Mouse (Mus musculus) heart, adult 11 months (tissue): ENCODE results near the gene Magt1.
A peak's percentile ranks its signal among the peaks of the same experiment; 100 is the strongest.
"Not testable (repeated sequence)": the region's sequence is repeated elsewhere in the genome, so short reads cannot be mapped to it uniquely, and the experiment has no call there.

ENCODE experiments used
- DNase-seq: peaks from one replicate; pipeline ENCODE4 v3.0.0; 2022

The Magt1 gene

DNA sequence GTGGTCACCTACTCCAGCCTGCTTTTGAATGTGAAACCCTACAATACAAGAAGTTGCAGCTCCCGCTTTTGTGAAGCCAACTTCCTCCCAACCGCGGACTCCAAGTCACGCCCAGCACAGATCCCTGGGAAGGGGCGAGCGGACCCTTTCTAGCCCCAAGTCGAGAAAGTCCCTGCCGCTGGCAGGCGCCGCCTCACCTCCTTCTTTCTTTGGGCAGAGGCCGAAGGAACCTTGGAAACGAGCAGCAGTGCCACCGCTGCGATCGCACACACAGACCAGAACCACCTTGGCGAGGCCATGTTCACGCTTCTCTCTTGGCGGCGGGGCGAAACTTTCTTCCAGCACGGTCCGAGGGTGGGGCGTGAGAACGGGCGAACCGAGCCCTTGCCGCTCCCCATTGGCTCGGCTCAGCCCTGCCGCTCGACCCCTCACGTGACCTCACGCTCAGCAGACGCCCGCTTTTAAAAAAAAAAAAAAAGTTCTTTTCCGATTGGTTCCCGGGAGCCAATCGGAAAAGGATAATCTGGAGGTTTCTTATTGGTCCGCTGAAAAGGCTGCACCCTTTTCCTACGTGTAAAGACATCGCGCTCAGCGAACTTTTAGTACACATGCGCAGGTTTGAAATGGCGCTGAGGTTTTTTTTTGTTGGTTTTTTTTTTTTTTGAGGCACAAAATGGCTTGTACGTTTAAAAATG lies at the start of gene Magt1:
Gene Magt1, minus strand, starts transcription at position 442 of the 695 bp plus-strand sequence.
- DNase-seq: peak; percentile 99

DNA sequence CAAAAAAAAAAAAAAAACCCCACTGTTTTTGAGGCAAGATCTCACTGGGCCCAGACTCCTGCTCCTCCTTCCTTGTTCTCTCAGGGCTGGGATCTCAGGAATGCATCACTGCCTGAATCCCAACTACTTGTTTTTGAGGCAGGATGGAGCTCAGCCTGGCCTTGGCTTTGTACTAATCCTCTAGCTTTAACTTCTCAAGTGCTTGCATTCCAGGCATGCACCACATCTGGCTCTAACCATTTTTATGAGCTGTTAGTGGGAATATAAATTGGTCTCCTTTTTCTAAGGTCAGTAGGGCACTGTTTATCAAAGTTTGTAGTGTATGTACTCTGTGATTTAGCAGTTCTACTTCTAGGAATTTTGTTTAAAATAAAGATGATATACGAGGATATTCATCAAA lies 36.5 kb upstream of the Magt1 start:
- DNase-seq: no peak

DNA sequence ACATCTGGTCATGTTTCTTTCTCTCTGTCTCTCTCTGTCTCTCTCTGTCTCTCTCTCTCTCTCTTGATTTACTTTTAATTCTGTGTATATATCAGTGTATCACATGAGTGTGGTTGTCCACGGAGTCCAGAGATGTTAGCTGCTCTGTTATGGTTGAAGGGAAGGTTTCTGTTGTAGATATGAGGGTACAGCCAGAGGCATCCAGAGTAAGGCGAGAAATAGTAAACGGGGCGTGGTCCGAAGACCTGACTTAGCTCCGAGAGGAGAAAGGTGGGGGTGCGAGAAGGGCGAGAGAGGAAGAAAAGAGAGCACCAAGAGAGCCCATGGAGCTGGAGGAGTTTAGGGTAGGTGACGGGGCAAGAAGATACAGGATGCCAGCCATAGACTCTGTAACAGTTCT lies 34.2 kb upstream of the Magt1 start:
- DNase-seq: no peak

DNA sequence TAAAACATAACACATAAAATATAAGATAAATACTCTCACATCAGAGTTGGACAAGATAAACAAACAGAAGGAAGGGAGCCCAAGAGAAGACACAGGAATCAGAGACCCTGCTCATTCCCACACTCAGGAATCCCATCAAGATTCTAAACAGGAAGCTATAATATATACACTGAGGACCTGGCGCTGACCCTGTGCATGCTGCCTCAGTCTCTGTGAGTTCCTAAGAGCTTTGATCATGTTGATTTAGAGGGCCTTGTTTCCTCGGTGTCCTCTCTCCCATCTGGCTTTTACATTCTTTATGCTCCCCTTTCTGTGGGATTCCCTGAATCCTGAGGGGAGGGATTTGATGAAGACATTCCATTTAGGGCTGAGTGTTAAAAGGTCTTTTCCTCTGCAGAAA lies 33.7 kb upstream of the Magt1 start:
- DNase-seq: no peak

DNA sequence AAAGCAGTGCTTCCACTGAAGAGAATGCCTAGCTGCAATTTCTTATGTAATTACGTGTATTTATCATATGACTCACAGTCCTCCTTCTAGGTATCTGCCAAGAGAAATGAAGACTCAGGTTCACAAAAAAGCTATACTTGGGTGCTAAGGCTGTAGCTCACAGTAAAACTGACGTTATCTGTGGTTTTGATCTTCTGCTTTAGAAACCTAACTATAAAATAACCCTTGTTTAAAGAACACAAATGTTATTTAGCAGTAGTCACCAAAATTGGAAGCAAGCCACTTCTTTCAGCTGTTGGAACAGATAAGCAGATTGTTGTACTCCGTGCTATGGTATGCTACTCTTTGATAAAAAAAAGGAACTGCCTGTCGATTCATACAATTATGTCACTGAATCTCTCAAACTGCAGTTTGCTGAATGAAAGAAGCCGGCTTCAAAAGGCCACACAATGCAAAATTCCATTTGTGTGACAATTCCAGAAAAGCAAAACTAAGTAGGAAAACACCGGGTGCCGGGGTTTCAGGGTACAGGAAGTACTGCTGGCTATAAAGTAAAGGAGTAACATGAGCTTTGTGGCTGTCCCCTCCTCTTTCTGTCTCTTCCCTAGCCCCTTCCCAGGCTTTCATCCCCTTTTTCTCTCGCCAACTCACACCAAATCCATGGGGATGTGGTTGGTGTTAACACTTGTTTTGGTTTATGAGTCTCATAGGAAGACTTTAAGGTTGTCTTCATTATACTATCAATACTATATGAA lies 32.3 kb upstream of the Magt1 start:
- peak; percentile 85 for DNase-seq

DNA sequence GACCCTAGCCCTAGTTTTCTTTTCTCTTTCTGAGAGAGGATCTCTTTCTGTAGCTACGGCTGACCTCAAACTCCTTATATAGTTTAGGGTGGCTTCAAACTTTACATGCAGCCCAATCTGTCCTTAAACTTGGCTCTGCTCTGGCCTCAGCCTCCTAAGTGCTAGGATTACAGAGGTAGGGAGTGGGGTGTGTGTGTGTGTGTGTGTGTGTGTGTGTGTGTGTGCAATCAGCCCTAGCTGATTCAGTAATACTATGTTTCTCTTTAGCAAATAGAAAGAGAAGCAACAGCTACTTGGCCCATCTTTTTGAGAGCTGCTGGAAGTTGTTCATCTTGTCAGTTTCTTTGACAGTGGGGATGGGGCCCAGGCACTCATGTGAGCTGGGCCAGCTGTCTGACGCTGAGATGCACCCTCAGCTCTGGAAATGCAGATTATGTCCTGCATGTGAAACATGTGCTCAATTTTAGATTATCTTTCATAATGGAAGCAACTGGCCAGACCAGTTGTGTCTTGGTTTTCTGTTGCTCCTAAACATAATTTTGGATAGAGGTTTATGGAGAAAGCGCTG lies 25.6 kb upstream of the Magt1 start:
- DNase-seq: no peak

DNA sequence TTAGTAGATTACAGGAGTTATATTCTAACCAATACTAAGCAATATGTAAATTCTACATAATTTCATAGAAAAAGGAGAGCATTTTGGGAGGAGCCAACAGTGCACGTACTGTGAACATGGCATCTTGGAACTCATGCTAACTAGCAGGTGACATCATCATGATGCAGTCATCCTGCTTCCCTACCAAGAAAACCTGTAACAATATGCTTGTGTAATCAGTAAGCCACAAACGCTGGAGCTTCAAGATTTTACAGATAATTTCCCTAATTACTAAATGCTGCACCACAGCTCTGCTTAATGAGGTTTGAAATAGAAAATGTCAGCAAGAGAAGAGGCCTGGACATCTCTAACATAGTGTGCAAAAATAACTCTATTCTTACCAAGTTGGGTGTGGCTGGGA lies 24.0 kb upstream of the Magt1 start:
- no peak for DNase-seq

DNA sequence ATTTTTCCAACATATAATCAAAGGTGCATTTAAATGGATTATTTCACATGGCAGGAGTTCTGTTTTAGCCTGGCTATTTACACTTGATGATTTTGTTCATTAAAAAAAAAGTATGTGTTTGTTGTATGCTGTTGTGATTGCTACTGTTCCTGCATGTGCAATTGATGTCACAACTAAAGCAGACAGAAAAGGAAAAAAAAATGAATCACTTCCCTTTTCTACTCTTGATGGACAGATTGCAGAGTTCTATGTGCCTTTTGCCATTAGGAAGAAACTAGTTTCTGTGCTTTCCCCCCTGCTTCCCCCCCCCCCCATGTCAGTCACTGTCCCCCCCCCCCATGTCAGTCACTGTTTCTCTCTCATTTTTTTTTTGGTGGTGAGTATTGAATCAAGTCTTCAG lies 19.4 kb upstream of the Magt1 start:
- DNase-seq: no peak

DNA sequence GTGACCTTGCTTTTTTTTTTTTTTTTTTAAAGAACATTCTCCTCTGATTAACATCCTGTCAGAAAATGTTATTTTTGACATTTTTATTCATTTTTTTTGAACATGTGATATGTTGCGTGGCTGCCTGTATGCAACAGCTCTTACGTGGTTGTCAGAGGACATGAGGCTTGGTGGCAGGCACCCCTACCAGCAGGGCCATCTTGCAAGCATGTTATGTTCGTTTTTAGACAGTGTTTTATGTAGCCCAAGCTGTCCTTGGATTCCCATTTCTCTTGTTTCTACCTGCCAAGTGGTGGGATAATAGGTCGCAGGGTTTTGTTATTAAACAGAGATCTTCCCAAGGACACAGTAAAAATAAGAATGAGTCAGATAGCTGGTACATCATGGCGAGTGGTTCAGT lies 18.5 kb upstream of the Magt1 start:
- DNase-seq: no peak

DNA sequence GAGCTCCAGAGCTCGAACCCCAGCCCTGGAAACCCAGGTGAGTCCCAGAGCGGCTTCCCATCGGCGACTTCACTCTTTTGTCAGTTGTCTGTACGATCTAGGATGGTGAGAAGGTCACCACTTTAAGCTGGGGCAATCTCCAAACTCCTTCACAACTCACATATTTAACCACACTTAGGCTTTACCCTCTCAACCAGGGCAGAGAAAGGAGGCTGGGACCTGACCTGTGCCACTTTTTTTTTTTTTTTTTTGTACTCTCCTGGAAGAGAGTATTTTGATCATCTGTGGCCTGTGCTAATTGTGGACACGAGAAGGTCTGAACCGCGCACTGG lies 15.6 kb upstream of the Magt1 start:
- no peak for DNase-seq

DNA sequence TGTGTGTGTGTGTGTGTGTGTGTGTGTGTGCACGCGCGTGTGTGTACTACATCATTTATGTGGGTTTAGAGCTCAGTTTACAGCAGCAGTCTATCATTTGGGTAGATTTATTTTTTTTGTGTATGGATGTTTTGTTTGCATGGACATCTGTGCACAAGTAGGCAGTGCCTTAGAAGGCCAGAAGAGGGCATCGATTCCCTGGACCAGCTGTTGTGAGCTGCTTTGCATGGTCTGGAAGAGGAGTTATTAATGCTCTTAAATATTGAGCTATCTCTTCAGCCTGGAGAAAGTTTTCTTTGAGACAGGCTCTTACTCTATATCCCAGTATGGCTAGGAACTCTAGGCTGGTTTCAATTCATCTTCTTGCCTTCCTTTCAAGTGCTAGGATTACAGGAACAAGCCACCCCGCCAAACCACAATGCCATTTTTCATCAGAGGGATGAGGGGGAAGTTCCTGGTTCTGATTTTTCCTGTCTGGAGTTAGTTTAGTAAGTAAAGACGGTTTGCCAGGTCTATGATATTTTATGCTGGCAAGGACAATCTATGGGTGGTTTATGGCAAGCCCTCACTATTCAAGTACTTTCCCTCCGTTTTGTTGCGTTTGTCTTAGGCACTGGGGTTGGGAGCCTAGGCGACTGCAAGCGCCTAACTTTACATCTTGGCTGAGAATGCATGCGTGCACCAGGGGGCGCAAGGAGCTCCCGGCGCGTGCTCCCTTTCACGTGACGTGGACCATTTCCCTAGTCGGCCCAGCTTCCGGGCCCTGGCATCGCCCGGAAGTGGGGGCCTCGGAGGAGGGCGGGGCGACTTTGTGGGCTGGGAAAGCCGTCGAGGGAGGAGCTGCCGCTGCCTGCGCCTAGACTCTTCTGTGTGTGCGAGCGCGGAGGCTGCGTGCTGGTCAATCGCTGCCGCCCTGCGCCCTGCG lies 15.0 kb upstream of the Magt1 start, which contains the start of gene Atp7a:
Gene Atp7a, plus strand, starts transcription at position 859 of the 925 bp plus-strand sequence.
- peak; percentile 99 for DNase-seq

DNA sequence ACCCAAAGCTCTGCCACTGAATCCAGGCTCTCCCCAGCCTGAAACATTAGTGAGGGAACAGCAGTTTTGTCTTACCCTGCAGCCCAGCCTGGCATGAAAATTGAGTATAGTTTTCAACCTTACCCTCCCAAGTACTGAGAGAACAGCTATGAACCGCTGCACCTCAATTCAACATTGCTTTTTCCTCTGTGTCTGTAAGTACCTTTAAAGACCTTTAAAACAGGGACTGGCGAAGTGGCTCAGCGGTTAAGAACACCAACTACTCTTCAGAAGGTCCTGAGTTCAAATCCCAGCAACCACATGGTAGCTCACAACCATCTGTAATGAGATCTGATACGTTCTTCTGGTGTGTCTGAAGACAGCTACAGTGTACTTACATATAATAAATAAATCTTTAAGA lies 5.8 kb upstream of the Magt1 start:
- peak; percentile 35 for DNase-seq

DNA sequence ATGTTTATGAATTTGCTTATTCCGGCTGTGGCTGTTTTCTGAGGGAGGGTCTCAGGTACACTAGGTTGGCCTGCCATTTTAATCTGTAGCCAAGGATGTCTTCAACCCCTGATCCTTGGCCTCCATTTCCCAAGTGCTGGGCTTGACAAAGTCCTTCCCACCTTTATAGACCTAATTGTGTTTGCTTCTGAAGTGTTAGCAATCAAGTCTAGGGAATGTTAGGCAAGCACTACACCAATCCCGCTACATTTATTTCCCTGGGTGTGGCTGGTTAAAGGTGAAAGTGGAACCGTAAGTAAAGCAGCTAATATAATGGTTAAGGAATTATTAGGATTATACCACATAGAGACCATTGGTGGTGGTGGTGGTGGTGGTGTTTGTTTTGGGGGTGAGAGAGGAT lies 5.4 kb upstream of the Magt1 start:
- peak; percentile 18 for DNase-seq

DNA sequence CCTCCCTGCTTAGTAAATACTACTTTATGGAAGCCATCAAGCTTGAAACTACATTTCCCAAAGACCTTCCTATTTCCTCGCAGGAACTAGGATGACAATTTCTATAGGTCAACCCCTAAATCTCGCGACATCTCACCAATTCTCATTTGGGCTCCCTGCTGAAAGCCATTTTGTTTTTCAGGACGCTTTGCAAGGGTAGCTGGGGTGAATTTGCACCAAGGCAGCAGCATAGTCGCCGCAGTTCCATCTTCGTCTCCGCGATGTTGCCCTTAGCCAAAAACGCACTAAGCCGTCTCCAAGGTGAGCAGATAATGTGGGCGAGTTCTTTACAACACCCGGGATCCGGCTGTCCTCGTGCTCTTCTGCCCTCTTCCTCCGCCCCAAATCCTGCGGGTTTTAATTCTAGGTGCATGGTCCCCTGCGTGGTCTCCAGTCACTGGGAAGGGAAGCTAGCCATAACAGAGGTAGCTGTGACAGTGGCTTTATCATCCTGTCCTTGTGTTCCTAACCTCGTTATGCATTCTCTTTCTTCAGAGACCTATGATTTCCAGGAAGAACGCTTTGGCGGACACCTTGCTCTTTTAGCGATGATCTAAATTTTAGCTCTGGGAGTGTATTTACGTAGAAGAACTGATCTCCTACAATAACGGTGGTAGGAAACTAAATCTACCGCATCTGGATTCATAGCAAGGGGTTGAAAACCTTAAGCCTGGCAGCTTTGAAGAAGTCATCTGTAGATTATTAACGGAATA lies 4.0 kb upstream of the Magt1 start, which contains the start of gene Cox7b:
Gene Cox7b, plus strand, starts transcription at position 130 of the 752 bp plus-strand sequence.
- DNase-seq: peak; percentile 97

DNA sequence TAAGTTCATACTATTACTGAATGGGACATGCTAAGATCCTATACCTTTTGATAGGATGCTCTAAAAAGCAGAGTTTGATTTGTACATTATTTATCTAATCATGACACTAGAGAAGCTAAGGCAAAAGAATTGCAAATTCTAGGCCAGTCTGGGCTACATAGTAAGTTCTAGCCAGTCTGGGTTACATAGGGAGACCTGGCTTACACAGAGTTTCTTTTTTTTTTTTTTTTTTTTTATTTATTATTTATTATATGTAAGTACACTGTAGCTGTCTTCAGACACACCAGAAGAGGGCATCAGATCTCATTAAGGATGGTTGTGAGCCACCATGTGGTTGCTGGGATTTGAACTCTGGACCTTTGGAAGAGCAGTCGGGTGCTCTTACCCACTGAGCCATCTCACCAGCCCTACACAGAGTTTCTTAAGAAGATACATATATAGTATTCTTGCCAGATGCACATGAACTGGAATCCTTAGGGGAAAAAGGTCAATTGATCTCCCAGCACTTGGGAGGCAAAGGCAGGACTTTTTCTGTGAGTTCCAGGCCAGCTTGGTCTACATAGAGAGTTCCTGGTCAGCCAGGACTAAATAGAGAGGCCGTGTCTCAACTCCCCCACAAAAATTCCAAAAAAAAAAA lies 3.2 kb upstream of the Magt1 start:
- peak; percentile 40 for DNase-seq

DNA sequence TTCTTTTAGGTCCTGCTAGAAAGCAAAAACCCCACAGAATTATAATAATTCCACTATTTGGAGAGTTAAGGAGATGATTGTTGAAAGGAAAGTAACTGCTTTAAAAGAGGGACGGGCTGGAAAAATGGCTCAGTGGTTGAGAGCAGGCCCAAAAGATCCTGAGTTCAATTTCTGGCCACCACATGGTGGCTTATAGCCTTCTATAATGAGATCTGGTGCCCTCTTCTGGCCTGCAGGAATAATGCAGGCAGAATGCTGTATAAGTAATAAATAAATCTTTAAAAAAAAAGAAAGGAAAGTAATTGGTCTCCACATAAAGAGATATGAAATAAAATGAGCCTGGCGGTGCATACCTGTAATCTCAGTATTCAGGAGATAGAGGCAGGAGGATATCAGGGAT lies 1.5 kb upstream of the Magt1 start:
- peak; percentile 82 for DNase-seq

DNA sequence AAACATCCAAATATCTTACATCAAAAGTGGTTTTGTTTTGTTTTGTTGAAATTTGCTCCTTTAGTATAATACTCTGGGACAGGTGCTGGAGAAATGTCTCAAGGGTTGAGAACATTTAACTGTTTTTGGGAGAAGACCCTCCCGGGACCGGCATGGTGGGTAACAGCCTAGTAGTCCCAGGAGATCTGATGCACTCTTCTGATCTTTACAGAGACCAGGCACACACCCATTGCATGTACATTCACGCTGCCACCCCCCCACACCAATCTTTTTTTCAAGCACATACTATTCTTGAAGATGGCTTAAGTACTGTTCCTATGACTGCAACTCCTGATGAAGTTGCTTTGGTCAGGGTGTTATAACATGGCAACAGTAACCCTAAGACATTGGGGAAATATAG lies 853 bp upstream of the Magt1 start:
- DNase-seq: peak; percentile 54

DNA sequence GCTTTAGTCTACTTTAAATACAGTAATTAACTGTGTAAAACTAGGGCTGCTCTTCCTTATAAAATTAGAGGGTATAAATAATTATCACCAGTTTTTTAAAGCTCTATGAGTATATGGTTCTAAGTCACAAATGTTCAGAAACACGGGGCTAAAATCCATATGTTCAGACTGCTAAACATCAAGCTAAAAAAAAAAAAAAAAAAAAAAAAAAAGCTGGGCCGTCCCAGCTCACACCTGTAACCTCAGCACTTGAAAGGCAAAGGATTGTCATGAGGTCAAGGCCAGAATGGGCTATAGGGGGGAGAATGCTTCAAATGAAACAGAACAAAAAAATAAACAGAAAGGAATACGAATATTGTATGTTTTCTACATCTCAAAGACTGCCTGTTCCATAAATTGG lies 944 bp downstream of the Magt1 start:
- DNase-seq: no peak

DNA sequence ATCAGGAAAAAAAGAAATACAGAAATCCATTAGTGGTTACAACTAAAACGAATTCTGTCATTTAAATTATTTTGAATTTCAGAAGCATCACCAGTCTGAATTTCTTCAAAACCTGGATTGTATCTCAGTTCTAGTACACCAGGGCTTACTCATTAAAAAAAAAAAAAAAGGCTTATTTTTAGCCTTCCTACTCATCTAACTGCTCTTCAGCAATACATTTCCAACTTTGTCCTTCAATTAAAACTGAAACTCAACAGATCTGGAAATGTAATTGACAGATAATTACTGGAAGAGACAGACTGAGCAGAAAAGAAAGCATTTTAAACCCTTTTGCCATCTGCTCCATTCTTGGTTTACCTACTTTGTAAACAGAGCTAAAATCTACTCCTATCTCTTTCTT lies 10.1 kb downstream of the Magt1 start:
- DNase-seq: no peak

DNA sequence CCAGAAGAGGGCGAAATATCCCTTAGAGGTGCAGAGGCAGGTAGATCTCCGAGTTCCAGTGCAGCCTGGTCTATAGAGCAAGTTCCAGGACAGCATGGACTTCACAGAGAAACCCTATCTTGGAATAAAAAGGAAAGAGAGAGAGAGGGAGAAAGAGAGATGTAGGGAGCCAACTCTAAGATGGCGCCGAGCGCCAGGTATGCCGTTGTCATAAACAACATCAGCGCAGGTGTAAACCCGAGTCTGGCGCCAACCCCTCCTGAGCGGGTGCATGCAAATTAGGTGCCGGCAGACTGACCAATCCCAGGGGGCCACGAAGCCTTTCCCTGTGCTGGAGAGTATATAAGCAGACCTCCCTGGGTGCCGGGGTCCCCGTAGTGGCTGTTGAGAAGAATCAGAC lies 54.6 kb downstream of the Magt1 start:
- not testable (repeated sequence) for DNase-seq

DNA sequence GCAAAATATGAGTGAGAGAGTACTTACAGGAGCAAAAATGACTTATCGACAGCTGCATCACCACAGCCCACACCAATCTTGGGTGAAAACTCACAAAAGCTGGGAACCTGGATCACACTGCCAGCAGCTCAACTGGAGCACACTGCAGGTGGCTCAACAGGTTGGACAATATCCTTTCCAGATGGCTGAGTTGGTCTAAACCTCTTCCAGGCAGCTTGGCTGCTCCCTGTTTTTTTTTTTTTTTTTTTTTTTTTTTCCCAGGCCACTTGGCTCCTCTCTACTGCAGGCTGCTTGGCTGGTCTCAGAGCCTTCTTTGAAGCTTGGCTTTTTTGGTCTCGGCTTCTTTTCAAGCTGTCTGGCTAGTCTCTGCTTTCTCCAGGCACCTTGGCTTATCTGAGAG lies 57.7 kb downstream of the Magt1 start:
- no peak for DNase-seq

DNA sequence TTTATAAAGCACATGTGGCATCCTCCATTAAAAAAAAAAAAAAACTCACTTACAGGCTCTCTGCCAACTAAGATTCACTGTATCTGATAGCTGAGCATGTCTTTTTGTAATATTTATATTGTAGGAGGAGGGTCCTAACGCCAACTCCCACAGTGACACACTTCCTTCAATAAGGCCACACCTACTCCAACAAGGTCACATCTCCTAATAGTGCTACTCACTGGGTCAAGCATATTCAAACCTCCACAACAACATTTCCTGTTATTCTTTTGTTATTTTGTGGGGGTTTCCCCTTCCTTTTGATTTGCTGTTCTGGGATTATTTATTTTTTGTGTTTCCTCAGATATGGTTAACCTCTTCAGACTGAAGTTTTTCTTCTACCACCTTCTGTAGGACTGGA lies 65.3 kb downstream of the Magt1 start:
- no peak for DNase-seq
